Mouse (Mus musculus) cerebellum, adult 2 months (tissue): ENCODE measurements around the gene Colgalt2. TPM values are rescaled to one million over a fixed set of nuclear protein-coding genes. Genes with fewer than 3 reads are reported as not detected.

ENCODE experiments used
- DNase-seq, 2 experiments: peaks; one replicate each; pipeline ENCODE4 v3.0.0; 2021
- H3K27ac ChIP-seq: fragments of 200-500 bp; 2 replicates; pipeline ENCODE4 v1.5.1; 2012; ENCODE audit warnings: low read length, control low read depth, inconsistent platforms; ENCODE audit not compliant: insufficient read depth
- H3K27me3 ChIP-seq: fragments of 200-500 bp; 2 replicates; pipeline ENCODE4 v1.6.1; 2012; ENCODE audit warnings: inconsistent platforms, mild to moderate bottlenecking, low read length, moderate library complexity; ENCODE audit not compliant: control insufficient read depth, insufficient read depth
- H3K4me1 ChIP-seq: fragments of 200-500 bp; 2 replicates; pipeline ENCODE4 v1.6.1; 2011; ENCODE audit warnings: low read length; ENCODE audit not compliant: control insufficient read depth, insufficient read depth
- H3K4me3 ChIP-seq: fragments of 200-500 bp; replicated peaks from 2 replicates; pipeline ENCODE3; 2011; ENCODE audit warnings: mild to moderate bottlenecking, low read depth, low read length, control low read depth; ENCODE audit not compliant: insufficient read depth
- CTCF ChIP-seq: fragments of 200-500 bp; IDR thresholded peaks from 2 replicates; pipeline ENCODE4 v1.5.1; 2011; ENCODE audit warnings: low read depth, mild to moderate bottlenecking, control low read depth, low read length, moderate library complexity, borderline replicate concordance; ENCODE audit not compliant: insufficient read depth
- POLR2A ChIP-seq: fragments of 200-500 bp; IDR thresholded peaks from 2 replicates; pipeline ENCODE4 v1.6.1; 2011; ENCODE audit warnings: low read length, control low read depth, borderline replicate concordance; ENCODE audit not compliant: insufficient read depth
- WGBS: fragments of 180-500 bp; shearing (Covaris S2); methylation state at CpG from one replicate; pipeline ENCODE4 v1.1.7; 2018; 5-methylcytosine and 5-hydroxymethylcytosine counted together
- polyA plus RNA-seq: library from polyadenylated mRNA; depleted of rRNA; stranded (reverse); fragments of >200 nt; gene quantifications from 2 replicates; pipeline ENCODE4 v1.2.3, GENCODE M21; 2012

Gene Colgalt2
- polyA plus RNA-seq, 1 experiment: 3.6 TPM

DNA sequence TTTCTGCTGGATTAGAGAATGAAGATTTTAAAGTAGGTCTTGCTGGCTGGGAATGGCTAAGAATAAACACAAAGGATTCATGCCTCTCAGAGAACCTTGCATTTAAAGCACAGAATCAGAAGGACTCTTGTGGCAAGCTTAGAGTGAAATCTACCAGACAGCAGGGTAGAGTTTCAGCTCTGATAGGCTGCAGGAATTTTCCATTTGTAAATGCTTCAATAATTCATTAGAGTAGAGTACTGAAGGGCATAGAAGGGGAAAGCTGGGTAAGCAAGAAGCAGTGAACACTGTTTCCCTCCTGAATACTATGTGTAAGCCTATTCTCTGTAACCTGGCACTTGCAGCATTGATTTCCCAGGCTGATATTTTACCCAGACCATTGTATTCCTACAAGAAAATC lies 10.4 kb upstream of the Colgalt2 start:
- H3K4me3 ChIP-seq: no peak overlapping the region
- no peak for TF ChIP-seq POLR2A
- TF ChIP-seq CTCF: no peak
- no peaks in the 10 kb centered on the region for H3K27me3 ChIP-seq
- no peaks in the 10 kb centered on the region for H3K4me1 ChIP-seq
- no peak for DNase-seq
- no peak overlapping the region for H3K27ac ChIP-seq

DNA sequence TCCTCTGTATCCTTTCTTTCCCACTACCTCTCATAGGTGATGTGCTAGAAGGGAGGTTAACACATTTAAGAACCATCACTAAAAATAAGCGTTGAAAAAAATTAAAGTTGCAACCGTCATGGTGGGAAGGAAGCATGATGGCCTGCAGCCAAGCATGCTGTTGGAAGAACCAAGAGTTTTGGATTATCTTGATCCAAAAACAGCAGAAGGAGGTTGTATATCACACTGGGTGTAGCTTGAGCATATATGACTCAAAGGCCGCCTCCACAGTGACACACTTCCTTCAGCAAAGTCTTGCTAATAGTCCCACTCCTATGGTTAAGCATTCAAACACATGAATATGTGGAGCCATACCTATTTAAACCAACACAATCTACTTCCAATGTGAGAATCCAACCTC lies 5.5 kb upstream of the Colgalt2 start:
- no peak for DNase-seq
- Histone ChIP-seq H3K27ac (no peak overlapping the region), H3K4me3 (no peak overlapping the region), H3K27me3 (no peaks in the 10 kb centered on the region), H3K4me1 (no peaks in the 10 kb centered on the region)
- 86% methylated on average over 3 of the region's 3 CpGs for WGBS
- TF ChIP-seq POLR2A: no peak
- no peak for TF ChIP-seq CTCF

DNA sequence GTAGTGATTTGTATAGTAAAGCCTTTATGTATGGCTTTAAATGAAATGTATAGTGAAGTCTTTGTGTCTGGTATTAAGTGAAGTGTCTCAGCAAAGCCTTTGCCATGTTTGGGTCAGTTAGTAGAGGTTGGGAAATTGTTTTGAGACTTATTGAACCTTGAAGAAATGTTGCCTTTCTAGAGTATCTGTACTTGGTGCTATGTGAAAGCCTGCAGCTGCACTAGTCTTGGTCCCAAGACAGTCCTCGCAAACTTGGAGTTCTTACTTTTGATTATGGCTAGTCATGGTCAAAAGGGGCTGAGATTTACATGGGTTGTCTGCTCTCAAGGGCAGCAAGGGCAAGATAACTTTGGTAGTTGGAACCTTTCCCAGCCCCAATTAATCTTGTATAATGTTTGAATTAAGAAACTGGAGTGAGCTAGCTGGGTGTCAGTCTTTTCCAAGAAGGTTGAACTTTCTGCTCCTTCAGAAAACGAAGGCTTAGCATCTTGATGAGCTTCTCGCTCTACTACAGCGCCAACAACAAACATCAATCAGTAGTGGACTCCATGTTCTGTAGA lies 4.6 kb upstream of the Colgalt2 start:
- DNase-seq: no peak
- WGBS: 82% methylated on average over 4 of the region's 4 CpGs
- no peaks in the 10 kb centered on the region for H3K4me1 ChIP-seq
- H3K27me3 ChIP-seq: peaks cover 4% of the 10 kb centered on the region; the same call in 1 of the 2 replicates
- no peak overlapping the region for H3K27ac ChIP-seq
- no peak overlapping the region for H3K4me3 ChIP-seq
- TF ChIP-seq POLR2A (no peak), CTCF (no peak)

DNA sequence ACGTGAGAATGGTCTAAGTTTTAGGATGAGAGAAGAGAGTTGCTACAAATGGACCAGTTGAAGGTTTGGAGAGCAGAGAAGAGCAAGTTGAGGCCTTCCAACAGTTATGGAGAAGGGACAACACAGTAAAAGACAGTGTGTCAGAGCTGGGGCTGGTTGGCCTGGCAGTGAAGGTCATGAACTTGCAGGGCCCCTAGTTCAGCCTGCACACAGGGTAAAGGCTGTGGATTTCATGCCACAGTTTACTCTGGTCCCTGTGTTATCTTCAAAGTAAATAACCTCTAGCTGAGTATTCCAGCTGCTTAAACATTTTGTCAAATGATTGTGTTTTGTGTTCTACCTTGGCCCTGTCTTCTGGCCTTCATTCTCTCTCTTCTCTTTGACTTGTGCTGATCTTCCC lies 922 bp upstream of the Colgalt2 start:
- Histone ChIP-seq H3K27ac (no peak overlapping the region), H3K4me3 (no peak overlapping the region), H3K4me1 (no peaks in the 10 kb centered on the region), H3K27me3 (peaks cover 4% of the 10 kb centered on the region; the same call in 1 of the 2 replicates)
- no peak for TF ChIP-seq POLR2A
- no peak for TF ChIP-seq CTCF
- DNase-seq: no peak
- 93% methylated on average over 1 of the region's 1 CpGs for whole genome bisulfite sequencing

DNA sequence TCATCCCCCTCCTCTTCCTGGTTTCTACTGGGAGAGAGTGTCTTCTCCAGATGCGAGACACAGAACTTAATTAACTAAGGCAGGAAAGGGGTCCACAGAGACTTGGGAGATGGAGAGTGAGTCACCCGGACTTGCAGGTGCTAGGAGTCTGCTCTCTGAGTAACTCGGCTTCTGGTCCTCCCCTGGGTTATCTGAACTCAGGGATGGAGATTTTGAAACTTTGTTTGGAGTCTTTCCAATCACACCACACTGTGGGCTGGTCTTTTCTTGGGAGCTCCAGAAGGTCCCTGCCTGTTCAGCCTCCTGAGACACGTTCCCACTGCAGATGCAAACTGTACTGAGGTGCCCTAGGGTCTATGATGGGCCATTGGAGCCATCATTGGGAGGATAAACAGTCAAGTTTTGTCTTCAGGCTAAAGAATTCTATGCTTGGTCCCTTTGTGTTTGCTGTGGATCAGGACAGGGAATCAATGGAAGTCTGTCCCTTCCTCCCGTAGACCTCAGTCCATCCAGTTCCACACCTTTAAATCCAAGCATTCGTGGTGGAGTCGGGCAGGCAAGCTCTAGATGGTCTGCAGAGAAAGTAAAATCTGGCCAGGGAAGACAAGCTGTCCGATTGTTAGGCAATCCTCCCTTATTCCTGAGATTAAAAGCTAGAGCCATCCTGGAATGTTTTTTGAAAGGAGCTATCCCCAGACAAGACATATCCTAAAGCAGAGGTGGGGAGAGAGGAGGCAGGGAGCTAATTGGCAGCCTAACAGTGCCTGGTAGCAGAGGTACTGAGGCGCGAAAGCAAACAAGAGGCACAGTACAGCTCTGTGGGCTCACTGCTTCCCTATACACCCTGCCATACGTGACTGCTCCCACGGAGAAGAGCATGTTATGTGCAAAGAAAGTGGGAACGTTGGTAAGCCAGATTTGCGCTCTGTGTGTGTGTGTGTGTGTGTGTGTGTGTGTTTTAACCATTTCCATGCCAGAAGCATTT lies 1.2 kb downstream of the Colgalt2 start:
- H3K27ac ChIP-seq: no peak overlapping the region
- 8% methylated on average over 14 of the region's 14 CpGs for WGBS

DNA sequence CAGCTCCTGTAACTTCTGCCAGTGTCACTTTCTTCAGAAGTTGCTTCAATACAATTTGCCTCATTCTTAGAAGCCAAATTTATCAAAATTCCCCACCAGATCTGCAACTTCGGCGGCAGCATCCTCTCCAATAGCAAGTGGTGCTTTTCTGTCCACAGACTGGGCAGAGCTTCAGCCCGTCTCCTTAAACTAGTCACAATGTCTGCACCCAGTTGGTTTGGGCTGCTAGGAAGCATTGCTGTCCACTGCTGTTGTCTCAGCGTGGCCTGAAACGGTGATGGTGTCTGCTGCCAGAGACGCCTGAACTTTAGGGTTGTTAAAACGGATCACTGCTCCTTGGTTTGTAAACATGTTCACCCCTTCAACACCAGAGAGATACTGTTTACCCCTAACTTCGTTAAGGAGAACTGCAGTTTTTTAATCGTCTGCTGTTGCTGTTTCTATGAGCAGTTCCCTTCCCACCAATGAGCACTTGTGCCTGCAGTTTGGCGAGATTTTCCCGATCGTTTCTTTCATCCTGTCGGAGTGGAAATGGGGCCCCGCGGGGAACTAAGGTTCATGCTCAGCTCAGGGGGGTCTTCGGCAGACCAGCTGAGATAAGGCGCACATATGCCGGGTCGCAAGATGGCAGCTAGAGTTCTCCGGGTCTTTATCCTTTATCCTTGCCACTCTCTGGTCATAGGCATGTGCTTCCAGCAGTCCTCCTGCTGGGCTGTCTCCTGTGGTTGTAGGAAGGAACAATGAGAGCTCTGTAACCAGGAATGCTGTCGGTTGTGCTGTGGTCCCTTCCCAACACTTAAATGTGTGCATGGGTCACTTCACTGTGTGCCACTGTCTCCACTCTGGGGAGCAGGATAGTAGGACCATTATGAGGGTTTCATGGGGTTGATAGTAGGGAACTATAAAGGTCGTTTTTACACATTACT lies 7.7 kb downstream of the Colgalt2 start:
- H3K4me3 ChIP-seq: no peak overlapping the region
- no peaks in the 10 kb centered on the region; the same call in 1 of the 2 replicates for H3K27me3 ChIP-seq
- DNase-seq: peak in 1 of 2 experiments; percentile 20
- H3K27ac ChIP-seq: no peak overlapping the region
- TF ChIP-seq CTCF (no peak), POLR2A (no peak)
- peaks cover 4% of the 10 kb centered on the region; the same call in 1 of the 2 replicates for H3K4me1 ChIP-seq
- WGBS: 12% methylated on average over 22 of the region's 22 CpGs

More for the DNA sequence above, 1.2 kb downstream of the Colgalt2 start:
- H3K4me3 ChIP-seq: peak overlapping the region; percentile 54
- DNase-seq: no peak
- H3K27me3 ChIP-seq: peaks cover 4% of the 10 kb centered on the region; the same call in 1 of the 2 replicates
- TF ChIP-seq POLR2A (no peak), CTCF (no peak)
- H3K4me1 ChIP-seq: no peaks in the 10 kb centered on the region

DNA sequence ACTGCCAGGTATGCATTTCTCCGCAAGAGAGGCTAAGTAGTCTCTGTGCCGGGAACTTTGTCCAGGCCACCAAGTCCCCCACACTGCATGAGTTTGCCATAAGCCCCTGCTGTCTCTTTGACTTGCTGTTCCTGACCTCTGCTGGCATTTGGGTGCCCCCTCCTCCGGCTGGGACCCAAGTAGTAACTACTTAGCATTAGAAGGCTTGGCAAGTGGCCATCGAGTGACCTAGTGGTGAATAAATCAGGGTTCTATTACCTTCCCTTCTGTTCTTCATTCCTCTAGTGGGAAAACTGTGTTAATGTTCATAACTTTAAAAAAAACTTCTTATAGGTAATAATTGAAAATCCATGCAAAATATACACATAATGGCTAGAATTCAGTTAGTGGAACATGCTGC lies 9.7 kb downstream of the Colgalt2 start:
- DNase-seq: no peak
- TF ChIP-seq CTCF: no peak
- no peak for TF ChIP-seq POLR2A
- Histone ChIP-seq H3K4me3 (no peak overlapping the region), H3K4me1 (peaks cover 4% of the 10 kb centered on the region; the same call in 1 of the 2 replicates), H3K27ac (no peak overlapping the region), H3K27me3 (no peaks in the 10 kb centered on the region; the same call in 1 of the 2 replicates)
- WGBS: 47% methylated on average over 4 of the region's 4 CpGs
